Mouse (Mus musculus) cerebral cortex, adult 2 months (tissue): ENCODE results near the gene Lman1l.

Source experiments
- WGBS: fragments of 180-500 bp; shearing (Covaris S2); methylation state at CpG from one replicate; pipeline ENCODE4 v1.1.7; 2018; 5-methylcytosine and 5-hydroxymethylcytosine counted together

Gene Lman1l

DNA sequence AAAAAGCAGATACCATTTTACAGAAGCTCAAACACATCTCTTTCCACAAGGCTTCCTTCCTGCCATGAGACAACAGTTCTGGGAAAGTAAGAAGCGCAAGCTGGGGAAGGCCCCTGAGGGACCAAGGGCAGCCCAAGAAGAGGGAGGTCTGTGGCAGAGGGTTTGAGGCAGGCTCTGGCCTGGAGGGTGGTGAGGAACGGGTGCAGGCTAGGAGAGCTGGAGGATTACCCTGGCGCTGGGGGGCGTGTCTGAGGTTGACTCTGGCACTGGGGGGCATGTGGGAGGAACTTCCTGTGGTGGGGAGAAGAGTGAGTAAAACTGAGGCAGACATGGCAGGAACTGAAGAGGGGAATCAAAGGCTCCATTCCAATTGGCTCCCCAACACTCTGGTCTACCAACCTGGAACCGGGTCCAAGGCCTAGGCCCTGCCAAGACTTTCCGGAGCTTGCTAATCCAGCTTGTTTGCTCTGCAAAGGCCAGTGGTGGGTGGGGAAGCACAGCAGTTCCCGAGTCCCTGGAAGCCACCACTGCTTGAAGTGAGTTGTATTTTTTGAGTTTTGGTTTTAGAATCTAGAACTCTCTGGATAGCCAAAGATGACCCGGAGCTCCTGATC lies 2.9 kb downstream of the Lman1l start:
- 70% methylated on average over 8 of the region's 8 CpGs for WGBS

DNA sequence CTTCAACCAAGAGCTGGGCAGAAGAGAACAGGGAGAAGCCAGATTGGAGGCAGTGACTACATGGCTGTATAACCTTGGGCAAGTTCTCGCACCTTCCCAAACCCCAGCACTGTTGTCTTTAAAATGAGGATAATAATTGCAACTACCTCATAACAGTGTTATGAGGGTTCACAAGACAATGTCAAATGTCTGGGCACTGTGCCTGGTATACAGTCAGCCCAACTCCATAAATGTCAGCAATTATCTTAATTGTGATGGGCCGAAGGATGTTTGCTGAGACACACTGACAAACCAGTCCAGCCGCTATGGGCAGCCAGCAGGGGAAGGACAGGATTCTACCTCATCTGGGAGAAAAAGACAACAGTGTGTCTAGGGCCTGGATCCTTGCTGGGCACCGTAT lies 5.8 kb downstream of the Lman1l start:
- WGBS: 91% methylated on average over 4 of the region's 4 CpGs

DNA sequence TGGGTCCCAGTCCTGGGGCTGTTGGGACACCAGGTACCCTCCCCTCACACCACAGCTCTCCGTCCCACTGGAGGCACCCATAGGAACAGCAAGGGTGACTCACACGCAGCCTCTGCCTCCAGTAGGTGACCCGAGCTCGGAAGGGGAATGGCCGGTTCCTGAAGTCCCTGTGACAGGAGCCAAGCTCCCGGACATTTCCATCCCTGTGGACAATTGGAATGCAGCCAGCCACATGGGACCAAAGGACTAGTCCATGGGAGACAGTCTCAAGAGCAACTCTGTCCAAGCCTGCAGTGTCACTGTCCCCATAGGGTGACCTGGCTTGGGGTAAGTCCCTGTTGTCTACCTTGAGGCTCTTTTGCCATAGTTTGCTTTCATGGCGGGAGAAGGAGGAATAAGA lies 6.6 kb downstream of the Lman1l start:
- 72% methylated on average over 7 of the region's 7 CpGs for WGBS

DNA sequence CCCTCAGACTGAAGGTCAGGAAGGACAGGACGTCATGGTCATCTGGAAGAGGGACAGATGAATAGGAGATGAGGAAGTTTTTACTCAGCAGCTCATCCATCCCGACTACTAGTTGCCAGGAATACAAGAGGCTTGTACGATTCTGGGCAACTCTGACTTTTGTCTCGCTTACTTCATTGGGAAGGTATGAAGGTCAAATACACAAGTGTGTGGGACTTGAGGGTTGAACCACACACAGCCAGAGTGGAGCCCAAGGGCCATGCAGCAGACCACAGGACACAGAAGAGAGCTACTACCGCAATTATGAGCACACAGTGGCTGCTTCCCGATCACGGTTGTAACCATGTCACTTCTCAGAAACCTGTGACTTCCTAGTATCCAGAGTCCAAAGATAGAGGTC lies 8.0 kb downstream of the Lman1l start:
- 88% methylated on average over 7 of the region's 7 CpGs for WGBS

DNA sequence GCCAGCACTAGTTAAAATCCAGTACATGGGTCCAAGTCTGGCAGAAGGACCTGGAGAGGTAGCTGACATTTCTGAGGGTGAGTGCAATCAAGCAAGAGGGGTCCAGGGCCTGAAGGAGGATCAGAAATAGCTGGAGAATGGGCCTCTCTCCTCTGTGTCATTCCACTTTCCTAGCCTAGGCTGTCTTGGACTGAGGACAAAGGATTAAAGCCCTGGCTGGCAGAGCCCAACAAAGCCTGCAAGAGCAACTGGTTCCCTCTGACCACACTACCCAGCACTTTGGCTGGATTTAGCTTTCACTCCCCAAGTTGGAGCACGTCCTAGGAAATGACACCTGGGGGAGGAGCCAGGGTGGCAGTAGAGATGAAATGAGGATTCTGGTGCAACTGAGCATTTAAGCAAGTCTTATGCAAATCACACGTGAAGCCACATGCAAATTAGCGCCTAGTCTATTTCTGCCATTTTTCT lies 10.2 kb downstream of the Lman1l start:
- 38% methylated on average over 3 of the region's 3 CpGs for WGBS

DNA sequence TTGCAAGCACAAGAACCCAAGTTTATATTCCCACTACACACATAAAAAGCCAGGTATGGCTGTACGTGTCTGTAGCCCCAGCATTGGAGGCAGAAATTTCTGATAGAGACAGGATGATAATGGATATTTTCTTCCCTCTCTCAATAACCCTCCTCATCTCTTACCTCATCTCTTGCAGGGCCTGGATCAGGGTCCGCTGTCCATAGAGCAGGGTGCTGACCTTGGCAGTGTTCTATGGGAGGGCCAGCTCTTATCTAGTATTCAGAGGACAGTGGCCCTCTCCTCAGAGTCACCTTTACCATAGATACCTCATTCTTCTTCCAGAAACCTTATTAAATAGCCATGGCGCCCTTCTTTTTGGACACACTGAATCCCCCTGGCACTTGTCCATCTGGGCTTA lies 10.8 kb downstream of the Lman1l start:
- WGBS: 70% methylated on average over 3 of the region's 3 CpGs

DNA sequence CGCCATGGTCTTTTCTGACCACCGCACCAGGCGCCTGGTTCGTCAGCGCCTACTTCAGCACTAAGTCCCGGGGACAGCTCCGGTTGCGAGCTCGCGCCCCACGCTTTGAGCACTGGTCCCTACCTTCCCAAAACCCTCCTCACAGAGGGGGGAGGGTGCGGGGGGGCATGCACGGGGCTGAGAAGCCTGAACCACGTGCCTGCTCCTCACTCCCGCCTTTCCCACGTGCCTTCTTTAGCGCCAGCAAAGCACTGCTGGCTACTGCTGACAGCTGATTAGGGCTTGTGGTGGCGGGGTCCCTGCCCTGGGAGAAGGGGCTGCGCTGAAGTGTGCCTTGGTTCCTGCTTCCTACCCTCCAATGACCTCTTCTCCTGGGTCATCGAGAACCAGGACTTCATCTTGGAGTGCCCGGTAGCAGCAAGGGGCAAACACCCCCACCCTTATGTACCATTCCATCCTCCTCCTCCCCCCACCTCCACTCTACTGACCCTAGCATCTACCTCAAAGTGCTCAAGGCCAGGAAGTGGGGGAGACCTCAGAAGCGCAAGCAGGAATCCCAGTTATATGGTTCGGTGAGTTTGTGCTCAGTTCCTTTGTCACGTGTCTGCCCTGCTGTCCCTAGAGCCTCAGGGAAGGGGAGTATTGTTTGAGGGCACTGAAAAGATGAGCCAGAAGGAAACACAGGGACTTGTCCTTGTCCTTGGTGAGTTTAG lies 14.3 kb downstream of the Lman1l start, which contains the start of gene Cplx3:
Gene Cplx3, minus strand, starts transcription at position 143 of the 713 bp plus-strand sequence.
- 11% methylated on average over 24 of the region's 24 CpGs for WGBS

DNA sequence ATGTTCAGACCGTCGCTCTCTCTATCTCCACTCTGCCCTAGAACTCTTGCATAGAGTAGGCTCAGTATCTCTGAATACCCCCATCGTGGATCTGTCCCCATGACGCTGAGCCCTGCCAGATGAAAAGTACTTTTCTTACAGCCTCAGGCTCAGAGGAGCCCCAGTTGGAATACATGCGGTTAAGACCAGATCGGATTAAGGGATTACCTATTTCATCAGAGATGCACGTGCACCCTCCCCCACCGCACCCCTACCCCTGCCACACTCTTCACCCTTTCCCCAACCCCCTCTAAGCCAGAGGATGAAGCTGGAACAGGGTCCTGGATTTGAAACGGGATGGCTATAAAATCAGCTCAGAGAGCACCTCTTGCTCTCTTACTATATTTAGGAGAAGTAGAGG lies 15.1 kb downstream of the Lman1l start:
- WGBS: 10% methylated on average over 9 of the region's 9 CpGs

DNA sequence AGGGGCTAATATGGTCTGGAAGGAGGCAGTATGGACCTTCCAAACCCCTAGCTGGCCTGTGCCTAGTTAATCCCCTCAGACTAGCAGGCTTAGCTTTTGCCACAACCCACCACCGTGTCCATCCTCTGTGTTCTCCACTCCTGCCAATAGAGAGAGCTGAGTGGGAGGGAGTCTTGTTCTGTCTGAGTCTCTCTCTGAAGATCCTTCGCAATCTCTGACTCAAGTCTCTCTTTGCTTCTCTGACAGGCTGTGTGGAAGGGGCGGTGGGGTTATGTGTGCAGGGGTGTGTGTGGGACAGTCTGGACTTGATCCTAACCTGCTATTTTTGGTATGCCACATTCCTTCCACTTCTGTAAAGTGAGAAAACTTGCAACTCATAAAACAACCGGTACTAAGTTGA lies 15.7 kb downstream of the Lman1l start:
- WGBS: 47% methylated on average over 4 of the region's 4 CpGs

DNA sequence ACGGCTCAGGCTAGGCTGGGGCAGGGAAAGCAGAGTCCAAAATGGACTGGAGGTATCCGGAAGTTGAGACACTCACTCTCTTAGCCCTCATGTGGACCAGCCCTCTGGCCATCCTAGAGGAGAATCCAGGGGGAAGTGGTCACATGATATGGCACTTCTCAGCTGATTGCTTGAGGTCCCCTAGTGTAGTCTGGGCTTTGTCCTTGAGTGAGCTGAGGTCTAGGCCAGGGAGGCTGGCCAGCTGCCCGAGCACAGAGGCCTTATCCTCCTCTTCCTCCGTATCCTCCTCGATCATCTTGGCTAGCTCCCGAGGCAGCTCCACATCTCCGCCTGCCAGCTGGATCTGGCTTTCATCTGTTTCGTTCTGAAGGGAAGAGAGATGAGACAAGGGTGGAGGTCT lies 18.5 kb downstream of the Lman1l start:
- WGBS: 53% methylated on average over 8 of the region's 8 CpGs

DNA sequence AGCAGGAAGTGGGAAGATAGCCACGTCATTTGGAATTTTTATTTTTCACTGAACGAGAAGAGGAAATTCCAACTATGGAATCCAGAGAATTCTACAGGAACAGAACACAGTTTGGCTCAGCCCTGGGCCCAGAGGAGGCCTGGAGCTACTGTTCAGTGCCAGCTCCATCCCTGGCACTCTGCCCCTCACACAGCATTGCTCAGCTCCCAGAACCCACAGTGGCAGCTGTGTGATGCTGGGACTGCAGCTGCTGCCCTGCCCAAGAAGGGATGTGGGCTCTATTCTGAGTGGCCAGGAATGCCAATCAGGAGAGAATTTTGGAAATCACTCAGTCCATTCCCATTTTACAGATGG lies 19.2 kb downstream of the Lman1l start:
- WGBS: 17% methylated on average over 2 of the region's 2 CpGs

DNA sequence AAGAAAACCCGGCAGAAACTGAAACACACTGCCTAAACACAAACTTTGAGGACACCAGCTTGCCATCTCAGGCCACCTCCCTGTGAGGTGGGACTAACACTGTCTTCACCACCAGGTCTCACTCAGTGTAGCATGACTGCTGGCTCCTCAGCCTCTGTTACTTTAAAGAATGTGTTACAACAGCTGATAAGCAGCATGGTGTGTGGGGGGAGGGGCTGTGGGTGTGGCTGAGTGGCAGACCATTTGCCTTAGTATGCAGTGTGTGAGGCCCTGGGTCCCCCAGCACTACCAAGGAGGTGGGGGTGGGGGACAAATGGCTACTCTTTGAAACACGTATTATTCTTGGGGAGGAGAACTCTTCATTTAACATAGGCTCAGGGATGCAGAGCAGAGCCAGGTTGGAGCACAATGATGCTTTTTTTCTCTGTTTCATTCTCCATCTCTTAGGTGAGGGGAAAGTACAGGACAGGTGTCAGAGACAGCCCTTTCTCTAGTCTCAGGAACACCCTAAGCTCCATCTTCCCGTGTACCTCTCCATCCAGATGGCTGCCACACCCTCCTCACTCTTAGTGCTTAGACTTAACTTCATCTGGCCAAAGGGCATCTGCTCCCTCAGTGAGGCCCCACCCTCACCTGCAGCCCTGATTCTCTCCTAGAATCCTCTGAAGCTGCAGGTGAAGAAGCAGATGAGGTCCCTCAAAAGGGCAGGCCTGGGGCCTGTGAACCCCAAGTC lies 19.8 kb downstream of the Lman1l start:
- 50% methylated on average over 3 of the region's 3 CpGs for whole genome bisulfite sequencing

DNA sequence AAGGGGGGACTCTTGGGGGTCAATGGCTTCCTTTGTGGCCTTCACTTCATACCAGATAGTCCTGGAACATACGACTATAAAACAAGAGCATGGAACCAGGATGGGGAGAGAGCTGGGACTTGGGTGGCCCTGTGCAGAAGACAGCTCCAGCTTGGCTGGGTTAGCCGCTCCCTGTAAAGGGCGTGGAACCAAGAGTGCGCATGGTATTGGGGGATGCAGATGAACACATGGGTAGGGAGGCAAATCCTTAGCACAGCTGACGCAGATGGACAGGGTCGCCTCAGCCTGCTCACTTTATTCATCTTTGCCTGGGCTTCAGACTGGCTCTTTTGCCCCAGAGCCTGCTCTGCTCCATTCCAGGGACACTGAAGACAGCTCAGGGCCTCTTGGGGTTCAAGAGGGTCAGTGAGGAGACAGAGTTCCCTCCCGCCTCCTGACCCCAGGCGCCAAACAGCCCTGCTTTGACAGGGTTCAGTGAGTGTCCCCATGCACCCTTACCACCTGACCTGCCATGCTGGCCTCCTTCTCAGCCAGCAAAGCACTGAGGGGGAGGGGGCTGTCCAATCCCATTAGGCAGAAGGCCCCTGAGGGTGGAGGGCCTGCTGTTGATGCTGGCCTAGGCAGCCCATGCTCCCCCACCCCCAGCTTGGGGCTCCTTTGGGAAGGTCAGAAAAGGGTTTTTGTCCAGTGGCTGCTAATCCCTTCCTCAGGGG lies 21.6 kb downstream of the Lman1l start:
- WGBS: 75% methylated on average over 8 of the region's 8 CpGs

DNA sequence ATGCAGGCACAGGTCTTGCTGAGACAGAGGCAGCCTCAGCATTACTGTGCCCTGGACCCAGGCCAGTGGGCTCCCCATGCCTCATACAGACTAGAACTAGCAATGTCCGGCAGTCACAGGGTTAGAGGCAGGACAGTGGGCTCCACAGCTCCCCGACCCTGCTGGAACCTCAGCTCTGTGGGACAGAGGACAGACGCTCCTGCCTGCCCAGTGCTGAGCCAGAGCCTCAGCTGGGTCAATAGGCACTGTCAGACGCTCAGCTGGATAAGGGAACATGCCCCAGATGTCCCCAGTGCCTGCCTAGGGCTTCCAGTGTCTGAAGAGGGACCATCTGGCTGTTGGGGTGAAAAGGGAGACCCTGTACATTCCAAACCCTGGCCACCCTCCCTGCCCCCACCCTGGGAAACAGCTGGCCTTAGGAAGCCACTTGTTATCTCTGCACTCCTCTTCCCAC lies 22.6 kb downstream of the Lman1l start:
- WGBS: 51% methylated on average over 4 of the region's 4 CpGs

DNA sequence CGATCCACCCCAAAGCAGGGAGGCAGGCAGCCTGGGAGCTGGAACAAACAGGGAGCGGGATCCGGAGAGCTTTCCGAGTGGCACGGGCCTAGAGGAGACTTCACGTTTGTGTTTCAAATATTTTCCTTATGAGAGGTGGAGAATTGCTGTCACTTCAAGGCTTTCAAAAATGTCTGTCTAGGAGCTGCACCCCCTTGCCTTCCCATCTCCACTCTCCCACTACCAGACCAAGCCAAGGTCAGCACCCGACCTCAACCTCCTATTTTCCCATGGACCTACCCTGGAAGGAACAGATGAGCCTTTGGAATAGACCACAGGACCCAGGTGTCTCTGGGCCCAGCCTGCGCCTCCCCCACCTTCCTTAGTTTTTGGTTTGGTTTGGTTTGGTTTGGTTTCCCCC lies 23.3 kb downstream of the Lman1l start:
- 89% methylated on average over 8 of the region's 8 CpGs for WGBS

DNA sequence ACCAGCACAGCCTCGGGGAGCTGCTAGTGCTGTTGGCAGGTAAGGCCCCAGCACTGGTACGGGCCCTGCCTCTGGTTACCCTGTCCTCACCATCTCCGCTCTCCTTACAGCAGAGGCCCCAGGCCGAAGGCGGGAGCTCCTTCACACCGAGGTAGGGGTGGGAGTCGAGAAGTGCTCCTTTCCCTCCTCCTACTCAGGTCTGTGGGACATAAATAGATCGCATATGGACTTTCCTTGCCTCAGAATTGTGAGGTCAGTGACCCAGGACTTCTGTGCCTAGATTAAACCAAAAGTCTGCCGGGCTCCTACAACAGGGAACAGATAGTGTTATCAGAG lies 26.4 kb downstream of the Lman1l start:
- WGBS: 72% methylated on average over 9 of the region's 9 CpGs

DNA sequence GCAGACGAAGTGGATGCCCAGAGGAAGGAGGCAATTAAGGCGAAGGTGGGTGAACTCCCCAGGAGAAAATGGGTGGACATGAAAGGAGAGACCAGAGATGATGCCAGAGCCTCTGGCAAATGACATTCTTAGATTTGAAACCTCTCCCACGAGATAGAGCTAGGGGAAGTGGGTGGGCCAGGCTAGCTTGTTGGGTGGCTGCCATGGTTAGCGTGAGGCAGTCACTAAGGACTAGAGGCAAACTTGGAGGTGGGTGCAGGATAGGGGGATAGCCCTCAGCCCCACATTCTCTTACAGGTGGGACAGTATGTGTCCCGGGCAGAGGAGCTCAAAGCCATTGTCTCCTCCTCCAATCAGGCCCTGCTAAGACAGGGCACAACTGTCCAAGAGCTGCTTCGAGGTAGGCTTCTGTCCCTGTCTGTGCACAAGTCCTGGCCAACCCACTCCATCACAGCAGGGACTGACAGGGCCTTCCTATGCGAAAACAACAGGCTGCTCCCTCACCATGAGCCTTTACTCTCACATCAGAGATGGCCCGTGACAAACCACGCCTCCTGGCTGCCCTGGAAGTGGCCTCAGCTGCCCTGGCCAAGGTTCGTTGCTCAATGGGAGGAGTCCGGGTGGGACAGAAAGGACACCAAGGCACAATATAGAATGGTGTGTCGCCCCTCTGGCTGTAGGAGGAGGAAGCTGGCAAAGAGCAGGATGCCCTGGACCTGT lies 27.0 kb downstream of the Lman1l start:
- WGBS: 52% methylated on average over 12 of the region's 12 CpGs

DNA sequence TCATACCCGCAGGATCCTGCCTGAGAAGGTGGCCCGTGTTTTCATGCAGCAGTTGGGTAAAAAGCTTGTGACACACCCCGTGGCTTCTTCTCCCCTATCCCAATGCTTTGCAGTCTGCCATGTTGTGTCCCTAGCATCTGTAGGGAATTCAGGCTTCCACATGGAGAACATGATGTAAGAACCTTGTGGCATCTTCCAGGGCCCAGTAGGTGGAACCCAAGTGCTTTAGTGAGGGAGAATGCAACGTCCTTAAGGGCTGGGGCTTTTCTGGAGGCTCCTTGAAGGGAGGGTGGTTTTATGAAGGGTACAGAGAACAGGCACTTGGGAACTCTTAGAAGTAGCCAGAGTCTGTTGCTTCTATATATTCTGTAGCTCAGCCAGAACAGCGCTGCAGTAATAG lies 29.8 kb downstream of the Lman1l start:
- WGBS: 31% methylated on average over 5 of the region's 5 CpGs

DNA sequence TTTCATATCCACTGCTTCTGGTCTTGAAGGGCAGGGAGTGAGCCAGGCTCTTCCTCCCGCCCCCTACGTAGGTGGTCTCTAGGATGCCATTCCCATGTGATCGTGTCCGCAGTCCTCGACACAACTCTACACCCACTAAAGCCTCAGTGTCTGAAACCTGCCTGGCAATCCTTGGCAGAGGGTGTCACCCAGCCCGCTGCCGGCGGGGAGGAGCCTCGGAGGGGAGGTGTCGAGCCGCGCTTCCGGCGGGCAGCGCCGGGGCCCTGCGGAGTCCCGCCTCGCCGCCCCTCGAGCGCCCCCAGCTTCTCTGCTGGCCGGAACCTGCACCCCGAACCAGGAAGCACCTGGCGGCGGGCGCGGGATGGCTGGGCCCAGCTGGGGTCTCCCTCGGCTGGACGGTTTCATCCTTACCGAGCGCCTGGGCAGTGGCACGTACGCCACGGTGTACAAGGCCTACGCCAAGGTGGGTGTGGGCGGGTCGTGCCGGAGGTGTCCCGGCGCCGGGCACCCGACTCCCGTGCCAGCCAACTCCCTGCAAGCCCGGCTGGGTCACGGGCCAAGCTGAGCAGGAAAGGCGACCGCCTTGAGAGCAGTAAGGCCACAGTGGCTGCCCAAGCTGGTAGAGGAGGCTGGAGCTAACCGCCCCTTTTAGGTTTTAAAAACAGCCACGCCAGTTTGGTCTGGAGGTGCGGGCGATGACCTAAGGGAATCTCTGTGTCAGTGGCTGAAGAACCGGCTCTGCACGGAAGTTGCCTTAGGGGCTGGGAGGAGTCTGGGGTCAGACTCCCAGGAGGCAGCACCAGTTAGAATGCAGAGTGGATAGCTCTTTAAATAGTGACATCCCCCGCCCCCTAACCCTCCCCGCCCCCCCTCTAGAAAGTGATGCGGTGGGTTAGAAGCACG lies 31.1 kb downstream of the Lman1l start, which contains the start of gene Ulk3:
Gene Ulk3, plus strand, starts transcription at position 229 of the 903 bp plus-strand sequence.
- WGBS: under 1% methylated on average over 58 of the region's 58 CpGs

DNA sequence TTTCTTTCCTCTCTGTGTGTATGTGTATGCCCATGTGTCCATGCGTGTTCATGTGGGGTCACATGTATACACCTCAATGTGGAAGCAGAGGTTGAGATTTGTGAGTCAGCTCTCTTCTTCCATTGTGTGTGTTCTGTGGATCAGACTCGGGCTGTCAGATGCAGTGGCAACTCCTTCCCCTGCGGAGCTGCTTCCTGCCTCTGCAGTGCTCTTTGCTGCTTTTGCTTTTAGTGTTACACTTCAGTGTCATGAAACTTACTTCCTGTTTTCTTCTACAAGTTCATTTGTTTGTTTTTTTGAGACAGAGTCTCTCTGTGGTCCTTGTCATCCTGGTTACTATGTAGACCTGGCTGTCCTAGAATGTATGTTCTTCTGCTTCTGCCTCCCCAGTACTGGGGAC lies 35.6 kb downstream of the Lman1l start:
- WGBS: 81% methylated on average over 3 of the region's 3 CpGs
